Mouse (Mus musculus): ENCODE data around the gene Fam107b. TPM values are rescaled to one million over a fixed set of nuclear protein-coding genes. Genes with fewer than 3 reads are reported as not detected.
"Not testable (repeated sequence)": the region's sequence is repeated elsewhere in the genome, so short reads cannot be mapped to it uniquely, and the experiment has no call there.

Fam107b gene
- polyA plus RNA-seq, 2 experiments = 9.8 to 20.8 TPM

DNA sequence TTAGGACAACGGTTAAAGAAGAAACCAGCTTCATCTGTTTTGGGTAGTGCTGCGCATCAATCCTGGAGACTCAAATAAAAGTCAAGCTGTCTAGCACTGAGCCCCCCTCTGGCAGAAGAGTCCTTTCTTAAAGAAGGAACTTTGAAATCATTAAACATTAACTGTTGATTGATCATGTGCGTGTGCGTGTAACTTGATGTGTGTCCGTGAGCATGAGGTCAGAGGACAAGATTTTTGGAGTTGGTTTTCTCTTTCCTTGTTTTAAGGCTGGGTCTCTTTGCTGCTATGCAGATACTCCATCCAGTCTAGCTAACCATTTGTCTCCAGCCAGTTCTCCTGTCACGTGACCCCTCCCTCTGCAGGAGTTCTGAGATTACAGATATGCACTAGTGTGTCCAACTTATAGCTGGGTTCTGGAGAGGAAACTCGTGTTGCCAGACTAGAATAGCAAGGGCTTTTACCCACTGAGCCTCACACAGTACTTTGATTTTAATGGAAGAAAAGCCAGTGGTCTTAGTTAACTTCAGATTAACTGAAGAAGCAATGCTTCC lies 132.4 kb downstream of the Fam107b start:
- TF ChIP-seq EP300 (IDR thresholded peaks at IDR 0.05; ENCODE audit: low read depth) (no peak), CTCF (IDR thresholded peaks at IDR 0.05; ENCODE audit: low read depth) (no peak)
- Histone ChIP-seq H3K9ac (replicated peaks) (no peak overlapping the region), H3K9me3 (ENCODE audit: control insufficient read depth, low read length) (no peaks in the 10 kb centered on the region), H3K4me3 (ENCODE audit: insufficient read depth in 1 of 2, low read depth in 2 of 2, low read length in 2 of 2) (no peak overlapping the region), H3K4me2 (ENCODE audit: low read depth) (no peak overlapping the region), H3K36me3 (replicated peaks; ENCODE audit: control insufficient read depth, insufficient read depth, low read depth) (no peaks in the 10 kb centered on the region), H3K27ac (no peak overlapping the region), H3K4me1 (replicated peaks; ENCODE audit: control insufficient read depth in 2 of 2, insufficient read depth in 2 of 2, low read length in 1 of 2) (peaks cover 3 to 19% of the 10 kb centered on the region in 2 experiments; a peak in 3 of 4 replicates), H3K27me3 (ENCODE audit: control insufficient read depth, insufficient read depth, low read length) (no peaks in the 10 kb centered on the region)
- DNase-seq (ENCODE audit: low read depth in 3 of 3, low spot score in 3 of 3) = no peak
- 62% methylated on average over 7 of the region's 7 CpGs for WGBS (ENCODE audit: insufficient replicate concordance)
- no peak for ATAC-seq (ENCODE audit: insufficient read depth)

DNA sequence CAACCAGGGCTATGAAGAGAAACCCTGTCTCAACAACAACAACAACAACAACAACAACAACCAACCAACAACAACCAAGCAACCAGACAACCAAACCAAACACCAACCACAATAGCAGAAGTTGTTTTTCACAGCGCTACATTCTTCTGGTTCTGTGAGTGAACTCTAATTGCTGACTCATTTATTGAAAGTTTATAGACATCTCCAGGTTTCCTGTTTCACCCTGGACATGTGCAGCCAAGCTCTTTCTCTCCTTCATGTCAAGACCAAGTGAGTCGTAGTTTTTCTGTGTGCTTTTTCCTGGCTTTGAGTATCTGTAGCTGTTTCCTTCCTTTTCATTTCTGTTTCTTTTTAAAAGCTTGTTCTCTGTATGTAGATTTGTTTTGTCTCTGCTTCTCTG lies 133.5 kb downstream of the Fam107b start:
- H3K4me1 ChIP-seq (replicated peaks; ENCODE audit: control insufficient read depth in 2 of 2, insufficient read depth in 2 of 2, low read length in 1 of 2) = peaks cover 3 to 19% of the 10 kb centered on the region in 2 experiments; a peak in 3 of 4 replicates
- H3K4me3 ChIP-seq (ENCODE audit: insufficient read depth in 1 of 2, low read depth in 2 of 2, low read length in 2 of 2) = no peak overlapping the region
- TF ChIP-seq EP300 (IDR thresholded peaks at IDR 0.05; ENCODE audit: low read depth) = no peak
- no peak for TF ChIP-seq CTCF (IDR thresholded peaks at IDR 0.05; ENCODE audit: low read depth)
- no peaks in the 10 kb centered on the region for H3K9me3 ChIP-seq (ENCODE audit: control insufficient read depth, low read length)
- DNase-seq (ENCODE audit: low read depth in 3 of 3, low spot score in 3 of 3) (no peak), ATAC-seq (ENCODE audit: insufficient read depth) (no peak)
- no peak overlapping the region for H3K9ac ChIP-seq (replicated peaks)
- WGBS (ENCODE audit: insufficient replicate concordance) = 22% methylated on average over 2 of the region's 2 CpGs
- H3K27ac ChIP-seq = no peak overlapping the region
- H3K4me2 ChIP-seq (ENCODE audit: low read depth) = no peak overlapping the region
- H3K27me3 ChIP-seq (ENCODE audit: control insufficient read depth, insufficient read depth, low read length) = no peaks in the 10 kb centered on the region
- no peaks in the 10 kb centered on the region for H3K36me3 ChIP-seq (replicated peaks; ENCODE audit: control insufficient read depth, insufficient read depth, low read depth)

DNA sequence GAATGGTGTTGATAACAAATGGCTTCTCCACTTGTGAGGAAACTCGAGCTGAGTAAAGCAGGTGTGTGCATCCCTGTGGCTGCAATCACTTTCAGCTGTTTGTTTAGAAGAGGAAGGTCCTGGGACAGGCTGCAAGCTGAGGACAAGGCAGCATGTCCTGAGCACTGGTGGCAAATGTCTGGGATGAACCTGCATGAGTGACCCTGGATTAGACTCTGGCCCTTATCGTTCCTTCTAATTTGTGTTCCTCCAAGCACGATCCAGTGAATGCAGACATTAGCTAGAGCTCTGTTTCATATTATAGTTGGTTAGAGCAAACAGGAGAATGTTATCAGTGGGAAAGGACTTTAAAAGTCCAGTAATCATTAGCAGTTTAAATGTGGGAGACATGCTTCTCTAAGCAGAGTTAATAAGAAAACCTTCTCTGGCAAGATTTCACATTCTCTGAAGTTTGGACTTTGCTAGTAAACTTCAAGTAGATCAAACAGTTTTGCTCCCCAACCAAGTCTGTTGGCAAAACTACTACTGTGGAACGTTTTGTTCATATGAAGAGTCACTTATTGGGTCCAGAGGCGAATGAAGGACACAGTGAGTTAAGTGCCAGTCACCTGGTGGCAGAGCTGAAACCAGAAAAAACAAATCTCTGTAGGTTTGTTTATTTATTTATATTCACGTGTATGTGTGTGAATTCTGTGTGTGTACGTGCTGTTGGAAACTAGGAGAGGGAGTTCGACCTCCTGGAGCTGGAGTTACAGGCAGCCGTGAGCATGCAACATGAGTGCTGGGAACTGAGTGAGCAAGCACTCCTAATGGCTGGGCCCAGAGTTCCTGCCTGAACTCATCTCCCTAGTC lies 134.2 kb downstream of the Fam107b start:
- WGBS (ENCODE audit: insufficient replicate concordance) = 59% methylated on average over 9 of the region's 9 CpGs
- H3K4me1 ChIP-seq (replicated peaks; ENCODE audit: control insufficient read depth in 2 of 2, insufficient read depth in 2 of 2, low read length in 1 of 2) = peaks cover 5 to 21% of the 10 kb centered on the region in 2 experiments; a peak in 3 of 4 replicates
- DNase-seq (ENCODE audit: low read depth in 3 of 3, low spot score in 3 of 3) = no peak
- no peak overlapping the region for H3K27ac ChIP-seq
- no peaks in the 10 kb centered on the region for H3K27me3 ChIP-seq (ENCODE audit: control insufficient read depth, insufficient read depth, low read length)
- ATAC-seq (ENCODE audit: insufficient read depth) = no peak
- H3K36me3 ChIP-seq (replicated peaks; ENCODE audit: control insufficient read depth, insufficient read depth, low read depth) = no peaks in the 10 kb centered on the region
- TF ChIP-seq EP300 (IDR thresholded peaks at IDR 0.05; ENCODE audit: low read depth) (no peak), CTCF (IDR thresholded peaks at IDR 0.05; ENCODE audit: low read depth) (no peak)
- H3K4me2 ChIP-seq (ENCODE audit: low read depth) = no peak overlapping the region
- H3K4me3 ChIP-seq (ENCODE audit: insufficient read depth in 1 of 2, low read depth in 2 of 2, low read length in 2 of 2) = no peak overlapping the region
- H3K9ac ChIP-seq (replicated peaks) = no peak overlapping the region
- H3K9me3 ChIP-seq (ENCODE audit: control insufficient read depth, low read length) = no peaks in the 10 kb centered on the region

DNA sequence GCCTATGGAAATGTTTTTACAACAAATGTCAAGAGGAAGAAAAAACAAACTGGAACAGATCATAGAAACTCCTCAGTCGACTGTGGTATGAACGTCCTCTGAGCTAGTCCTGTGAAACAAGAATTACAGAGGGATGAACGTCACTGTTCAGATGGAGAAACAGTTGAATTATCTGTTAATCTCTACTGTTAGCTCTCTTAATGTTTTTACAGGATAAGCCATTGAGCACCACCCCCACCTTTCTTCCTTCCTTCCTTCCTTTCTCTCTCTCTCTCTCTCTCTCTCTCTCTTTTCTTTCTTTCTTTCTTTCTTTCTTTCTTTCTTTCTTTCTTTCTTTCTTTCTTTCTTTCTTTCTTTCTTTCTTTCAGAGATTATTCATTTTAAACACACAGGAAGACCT lies 135.0 kb downstream of the Fam107b start:
- peaks cover 6 to 26% of the 10 kb centered on the region in 2 experiments for H3K4me1 ChIP-seq (replicated peaks; ENCODE audit: control insufficient read depth in 2 of 2, insufficient read depth in 2 of 2, low read length in 1 of 2)
- H3K27me3 ChIP-seq (ENCODE audit: control insufficient read depth, insufficient read depth, low read length); H3K9me3 ChIP-seq (ENCODE audit: control insufficient read depth, low read length); ATAC-seq (ENCODE audit: insufficient read depth); DNase-seq (ENCODE audit: low read depth in 3 of 3, low spot score in 3 of 3); H3K9ac ChIP-seq (replicated peaks); H3K4me3 ChIP-seq (ENCODE audit: insufficient read depth in 1 of 2, low read depth in 2 of 2, low read length in 2 of 2); H3K36me3 ChIP-seq (replicated peaks; ENCODE audit: control insufficient read depth, insufficient read depth, low read depth); H3K4me2 ChIP-seq (ENCODE audit: low read depth); H3K27ac ChIP-seq: not testable (repeated sequence)
- WGBS (ENCODE audit: insufficient replicate concordance) = 13% methylated on average over 3 of the region's 3 CpGs

DNA sequence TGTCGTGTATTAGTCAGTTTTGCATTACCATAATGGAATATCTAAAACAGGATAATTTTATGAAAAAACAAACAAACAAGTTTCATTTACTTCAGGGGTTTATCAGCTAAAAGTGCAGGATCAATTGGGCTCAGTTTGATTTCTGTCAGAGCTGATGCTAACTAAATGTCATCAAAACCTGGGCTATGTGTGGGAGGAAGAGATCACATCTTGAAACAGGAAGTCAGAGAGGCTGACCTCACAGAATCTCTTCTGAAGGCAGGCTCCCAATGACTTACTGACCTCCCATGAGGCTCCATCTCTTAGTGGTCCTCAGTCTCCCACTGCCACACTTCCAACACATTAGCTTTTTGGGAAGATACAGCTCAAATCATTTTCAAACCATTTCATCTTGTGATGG lies 136.9 kb downstream of the Fam107b start:
- no peak for TF ChIP-seq EP300 (IDR thresholded peaks at IDR 0.05; ENCODE audit: low read depth)
- TF ChIP-seq CTCF (IDR thresholded peaks at IDR 0.05; ENCODE audit: low read depth) = no peak
- Histone ChIP-seq H3K36me3 (replicated peaks; ENCODE audit: control insufficient read depth, insufficient read depth, low read depth) (no peaks in the 10 kb centered on the region), H3K4me2 (ENCODE audit: low read depth) (no peak overlapping the region), H3K27me3 (ENCODE audit: control insufficient read depth, insufficient read depth, low read length) (no peaks in the 10 kb centered on the region), H3K4me3 (ENCODE audit: insufficient read depth in 1 of 2, low read depth in 2 of 2, low read length in 2 of 2) (no peak overlapping the region), H3K27ac (no peak overlapping the region), H3K4me1 (replicated peaks; ENCODE audit: control insufficient read depth in 2 of 2, insufficient read depth in 2 of 2, low read length in 1 of 2) (peaks cover 6 to 32% of the 10 kb centered on the region in 2 experiments), H3K9me3 (ENCODE audit: control insufficient read depth, low read length) (no peaks in the 10 kb centered on the region), H3K9ac (replicated peaks) (no peak overlapping the region)
- DNase-seq (ENCODE audit: low read depth in 3 of 3, low spot score in 3 of 3) (no peak), ATAC-seq (ENCODE audit: insufficient read depth) (no peak)
- WGBS (ENCODE audit: insufficient replicate concordance) = 64% methylated on average over 1 of the region's 1 CpGs

Measured in liver, embryonic 14.5 days (tissue).